Mouse (Mus musculus) heart, adult 11 months (tissue): ENCODE results near the gene Ubfd1.

ENCODE experiments used
- DNase-seq: peaks from one replicate; pipeline ENCODE4 v3.0.0; 2022

The Ubfd1 gene

GRCm38 (mm10) chr7:122066945-122067516 is at the start of gene Ubfd1, which contains the start of gene Ears2:
Ubfd1 (plus strand) TSS chr7:122067175.
Ears2 (minus strand) TSS chr7:122067263.
- DNase-seq: peak; percentile 100

DNA sequence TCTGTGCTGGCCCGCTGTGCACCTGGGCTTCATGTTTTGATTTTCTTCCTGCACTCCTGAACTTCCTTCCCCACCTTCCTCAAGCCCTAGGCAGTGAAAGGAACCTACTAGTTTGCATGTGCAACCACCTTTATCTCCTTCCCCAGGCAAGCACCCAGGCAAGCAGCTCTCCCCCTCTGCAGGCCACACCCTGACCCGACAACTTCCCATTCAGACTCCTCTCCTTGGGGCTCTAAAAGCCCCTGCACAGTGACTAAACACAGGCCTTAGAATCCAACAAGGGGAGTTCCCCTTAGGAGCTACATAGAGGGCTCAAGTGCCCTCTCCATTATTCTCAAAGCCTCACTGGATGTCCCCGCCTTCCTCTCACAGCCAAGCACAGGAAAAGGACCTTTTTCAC is 48.7 kb upstream of the Ubfd1 start:
- DNase-seq: peak; percentile 90

DNA sequence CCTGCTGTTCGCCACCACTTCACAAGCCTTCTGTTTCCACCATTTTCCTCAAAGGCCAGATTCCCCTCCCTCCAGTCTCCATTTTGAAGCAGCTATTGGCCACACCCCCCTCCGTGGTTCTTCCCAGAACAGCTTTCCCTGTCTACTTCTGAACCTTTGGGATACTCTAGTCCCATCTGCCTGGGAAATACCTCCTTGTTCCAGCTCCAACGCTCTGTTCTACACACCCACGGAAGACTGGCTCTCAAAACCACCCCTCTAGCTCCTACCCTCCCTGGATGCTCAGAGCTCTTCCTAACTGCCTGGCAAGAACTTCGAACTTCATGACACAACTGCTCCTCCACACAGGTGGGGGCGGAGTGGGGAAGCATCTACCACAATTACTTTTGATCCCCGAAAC is 48.0 kb upstream of the Ubfd1 start:
- DNase-seq: peak; percentile 81

- DNase-seq: peak; percentile 78
Measured at GRCm38 (mm10) chr7:122020273-122020666, 46.7 kb upstream of the Ubfd1 start.

- peak; percentile 99 for DNase-seq
Measured at GRCm38 (mm10) chr7:122020667-122021354, 46.2 kb upstream of the Ubfd1 start, which contains the start of gene Gga2. Gga2 (minus strand) TSS chr7:122021222.

DNA sequence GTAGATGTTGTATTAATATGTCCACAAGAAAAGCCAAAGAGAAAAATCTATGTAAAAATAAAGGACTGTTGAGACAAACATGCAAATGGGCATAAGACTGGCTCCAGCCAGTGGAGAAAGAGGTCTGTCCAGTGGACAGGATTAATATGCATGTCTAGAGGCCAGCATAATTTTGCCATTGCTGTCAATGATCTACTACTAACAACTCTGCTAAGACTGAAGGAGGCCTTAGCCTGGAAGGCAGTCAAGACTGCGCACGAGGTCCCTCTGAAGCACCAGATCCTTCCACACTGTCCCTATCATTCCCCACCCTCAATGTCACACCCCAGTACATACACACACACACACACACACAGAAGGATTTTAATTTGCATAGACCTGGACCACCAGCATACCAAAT is 44.8 kb upstream of the Ubfd1 start:
- no peak for DNase-seq

DNA sequence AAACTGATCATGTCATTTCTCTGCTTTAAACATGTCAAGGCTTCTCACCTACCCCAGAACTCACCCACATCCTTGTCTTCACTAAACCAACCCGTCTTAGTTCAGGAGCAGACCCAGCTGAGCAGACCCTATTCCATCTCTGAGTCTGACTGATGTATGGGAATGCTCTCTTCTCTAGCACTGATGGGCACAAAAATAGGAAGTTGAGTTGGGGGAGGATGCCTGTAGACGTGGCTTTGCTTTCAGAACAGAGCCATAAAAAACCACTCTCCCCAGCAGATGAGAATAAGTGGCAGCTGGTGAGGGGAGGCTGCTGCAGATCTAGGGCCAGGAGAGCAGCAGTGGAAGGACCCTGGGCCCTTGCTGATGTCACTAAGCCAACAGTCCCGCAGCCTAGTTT is 33.6 kb upstream of the Ubfd1 start:
- peak; percentile 79 for DNase-seq

DNA sequence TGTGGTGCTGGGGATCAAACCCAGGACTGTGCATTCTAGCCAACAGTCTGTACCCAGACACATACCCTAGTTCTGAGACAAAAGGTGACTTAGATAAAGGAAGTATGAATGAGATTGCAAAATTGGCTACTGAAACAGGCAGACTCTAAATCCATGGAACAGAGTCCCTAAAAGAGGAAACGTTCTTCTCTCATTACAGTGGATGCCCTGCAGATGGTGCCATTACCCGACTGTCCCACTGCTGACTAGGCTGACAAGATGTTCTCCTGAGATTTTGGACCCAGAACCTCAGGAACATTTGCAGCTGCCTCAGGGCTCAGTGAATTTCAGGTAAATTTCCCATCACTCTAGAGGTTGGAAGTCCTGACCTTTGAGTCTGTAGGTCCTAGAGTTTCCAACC is 32.6 kb upstream of the Ubfd1 start:
- DNase-seq: no peak

DNA sequence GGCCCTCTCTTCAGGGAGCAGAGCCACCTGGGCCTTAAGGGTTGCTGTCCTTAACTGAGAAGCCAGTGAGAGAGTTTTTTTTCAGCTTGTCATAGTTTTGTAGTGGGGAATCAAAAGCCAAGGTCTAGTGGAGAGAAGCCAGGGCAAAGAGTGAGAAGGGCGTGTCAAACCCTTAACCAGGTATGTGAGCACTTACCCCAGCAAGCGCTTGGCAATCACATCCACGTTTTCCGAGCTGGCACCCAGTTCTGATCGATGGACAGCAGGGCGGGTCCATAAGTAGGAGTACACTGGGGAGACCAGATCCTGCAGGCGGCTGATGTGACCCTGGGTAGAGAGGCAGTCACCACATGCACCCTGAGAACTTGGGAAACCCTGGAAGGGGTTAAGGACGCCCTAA is 22.9 kb upstream of the Ubfd1 start:
- DNase-seq: peak; percentile 91

GRCm38 (mm10) chr7:122045181-122045634 is 21.8 kb upstream of the Ubfd1 start:
- DNase-seq: peak; percentile 98

GRCm38 (mm10) chr7:122045711-122046110 is 21.3 kb upstream of the Ubfd1 start:
- peak; percentile 80 for DNase-seq

DNA sequence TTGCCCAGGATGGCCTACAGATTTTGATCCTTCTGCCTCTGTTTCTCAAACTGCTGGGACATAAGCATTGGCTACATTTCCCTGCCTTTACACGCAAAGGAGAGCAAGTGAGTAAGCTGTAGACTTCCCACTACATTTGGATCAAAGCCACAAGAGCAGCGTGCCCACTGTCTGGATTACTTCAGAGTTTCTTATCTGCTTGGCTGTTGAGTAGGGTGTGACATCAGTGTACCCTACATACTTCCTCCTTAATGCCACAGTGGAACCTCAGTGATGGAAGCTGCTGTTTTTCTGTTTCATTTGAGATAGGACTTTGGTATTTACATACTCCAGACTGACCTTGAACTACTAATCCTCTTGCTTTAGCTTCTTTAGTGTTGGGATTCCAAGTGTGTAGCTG is 20.2 kb upstream of the Ubfd1 start:
- no peak for DNase-seq

- peak; percentile 91 for DNase-seq
Measured at GRCm38 (mm10) chr7:122048191-122048590, 18.8 kb upstream of the Ubfd1 start.

GRCm38 (mm10) chr7:122050834-122051233 is 16.1 kb upstream of the Ubfd1 start:
- DNase-seq: peak; percentile 91

- no peak for DNase-seq
Measured at GRCm38 (mm10) chr7:122056633-122057032, 10.3 kb upstream of the Ubfd1 start.

- no peak for DNase-seq
Measured at GRCm38 (mm10) chr7:122065656-122066055, 1.3 kb upstream of the Ubfd1 start.

DNA sequence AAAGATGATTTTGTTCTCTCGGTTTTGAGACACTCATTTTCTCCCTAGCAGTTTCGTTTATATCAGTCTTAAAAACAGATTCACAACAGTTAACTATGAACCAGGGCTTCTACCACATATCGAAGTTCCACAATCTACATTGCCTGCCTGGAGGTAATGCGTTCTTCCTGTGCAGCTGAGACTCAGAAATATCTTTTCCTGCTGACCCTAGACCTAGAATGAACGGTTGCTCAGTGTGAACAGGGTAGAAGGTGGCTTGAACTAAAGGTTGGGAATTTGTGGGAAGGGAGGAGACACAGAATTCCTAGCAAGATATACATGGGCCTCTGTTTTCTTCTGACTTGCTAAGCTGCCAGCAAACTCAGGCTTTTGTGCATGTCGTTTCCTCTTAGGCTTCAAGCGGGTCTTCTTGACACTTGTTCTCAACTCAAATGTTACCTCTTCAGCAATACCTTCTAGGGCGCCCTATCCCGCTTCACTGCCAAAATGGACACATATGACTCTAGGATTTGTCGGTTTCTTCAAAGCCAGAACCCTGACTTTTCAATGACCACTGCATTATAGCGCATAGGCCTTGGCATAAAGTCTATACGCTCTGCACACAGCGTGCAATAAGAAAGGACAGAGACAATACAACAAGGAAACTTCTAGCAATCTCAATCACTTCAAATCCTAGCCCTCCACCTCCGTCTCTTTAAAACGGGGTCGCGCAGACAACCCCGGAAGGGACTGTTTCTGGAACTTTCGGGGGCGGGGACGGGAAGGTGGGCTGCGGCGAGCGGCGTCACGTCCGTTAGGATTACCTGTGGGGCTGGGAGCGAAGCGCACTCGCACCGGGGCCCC is 652 bp upstream of the Ubfd1 start:
- peak; percentile 89 for DNase-seq

- DNase-seq: no peak
Measured at GRCm38 (mm10) chr7:122067517-122068381, 774 bp downstream of the Ubfd1 start.

- no peak for DNase-seq
Measured at GRCm38 (mm10) chr7:122074374-122074773, 7.4 kb downstream of the Ubfd1 start.

GRCm38 (mm10) chr7:122079798-122080554 is 13.0 kb downstream of the Ubfd1 start:
- DNase-seq: no peak

DNA sequence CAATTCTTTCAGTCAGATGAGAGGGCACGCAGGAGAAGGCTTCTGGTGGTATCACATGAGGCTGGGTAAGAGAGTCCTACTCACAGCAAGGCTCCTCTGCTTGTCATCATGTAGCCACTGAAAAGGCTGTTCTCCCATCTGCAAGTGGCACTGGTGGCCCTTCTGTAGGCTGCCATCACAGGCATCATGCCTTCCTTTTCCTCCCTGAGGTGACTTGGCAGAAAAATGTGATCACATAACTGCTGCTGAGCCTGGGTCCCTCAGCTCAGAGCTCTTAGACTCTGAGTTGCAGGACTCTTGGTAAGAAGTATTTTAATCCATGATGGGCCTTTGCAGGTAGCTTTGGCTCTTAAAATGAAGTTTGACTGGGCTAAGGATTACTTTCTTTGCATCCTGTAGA is 14.1 kb downstream of the Ubfd1 start:
- no peak for DNase-seq
